Mouse (Mus musculus): Measurements from ENCODE around the gene Ubr3.
"Not testable (repeated sequence)": the region's sequence is repeated elsewhere in the genome, so short reads cannot be mapped to it uniquely, and the experiment has no call there.

Ubr3 gene

DNA sequence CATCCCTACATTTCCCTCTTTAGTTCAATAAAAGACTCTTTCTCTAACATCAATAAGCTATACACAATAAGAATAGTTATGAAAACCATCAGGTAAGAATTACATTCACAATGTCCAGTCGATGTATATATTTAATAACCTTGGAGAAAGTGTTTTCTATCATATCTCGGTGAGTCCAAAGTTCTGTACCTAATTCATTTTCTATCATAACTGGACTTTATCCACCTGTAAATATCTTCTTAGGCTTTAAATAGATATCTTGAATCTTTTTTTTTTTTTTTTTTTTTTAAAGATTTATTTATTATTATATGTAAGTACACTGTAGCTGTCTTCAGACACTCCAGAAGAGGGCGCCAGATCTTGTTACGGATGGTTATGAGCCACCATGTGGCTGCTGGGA is 10.3 kb downstream of the Ubr3 start:
- in situ Hi-C loops (cut with MseI, MboI) = not testable (repeated sequence)

GRCm38 (mm10) chr2:69912801-69913200 is 15.8 kb downstream of the Ubr3 start:
- in situ Hi-C loops (cut with MseI, MboI) = no loop called here

DNA sequence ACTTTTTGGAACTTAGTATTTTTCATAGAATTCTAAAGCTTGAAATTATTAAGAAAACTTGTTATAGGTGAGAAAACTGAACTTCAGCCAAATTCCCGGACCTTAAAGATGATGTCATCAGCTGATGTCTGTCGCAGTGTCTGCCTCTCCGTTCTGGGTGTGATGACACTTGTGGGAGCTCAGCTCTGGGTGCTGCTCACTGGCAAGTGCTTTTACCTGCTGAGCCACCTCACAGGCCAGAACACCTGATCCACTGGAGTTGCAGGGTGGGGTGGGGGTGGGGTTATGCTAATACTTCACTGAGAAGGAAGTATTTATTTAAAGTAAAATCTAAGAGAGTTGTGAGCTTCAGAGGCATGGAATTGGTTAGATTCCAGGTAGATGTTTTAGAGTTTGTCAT is 20.3 kb downstream of the Ubr3 start:
- in situ Hi-C loops (cut with MseI, MboI) = no loop called here

DNA sequence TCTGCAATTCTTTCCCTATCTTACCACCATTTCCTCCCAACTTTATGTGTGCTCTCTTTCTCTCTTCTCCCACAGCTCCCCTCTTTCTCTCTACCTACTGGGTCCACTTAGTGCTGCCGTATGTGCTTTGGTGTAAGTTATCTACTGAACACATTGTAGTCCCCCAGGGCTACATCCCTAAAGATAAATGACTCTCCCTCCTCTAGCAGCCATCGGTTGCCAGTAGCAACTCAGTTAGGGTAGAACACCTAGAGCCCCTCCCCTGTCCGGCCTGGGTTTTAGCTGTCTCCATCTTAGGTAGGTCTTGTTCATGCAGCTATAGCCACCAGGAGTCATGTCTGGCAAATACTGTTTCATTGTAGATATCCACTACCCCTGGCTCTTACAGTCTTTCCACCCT is 27.9 kb downstream of the Ubr3 start:
- in situ Hi-C loops (cut with MseI, MboI) = no loop called here

GRCm38 (mm10) chr2:69936331-69936730 is 39.3 kb downstream of the Ubr3 start:
- in situ Hi-C loops (cut with MseI, MboI) = no loop called here

- in situ Hi-C loops (cut with MseI, MboI) = no loop called here
Observed at GRCm38 (mm10) chr2:69939226-69939625, 42.2 kb downstream of the Ubr3 start.

DNA sequence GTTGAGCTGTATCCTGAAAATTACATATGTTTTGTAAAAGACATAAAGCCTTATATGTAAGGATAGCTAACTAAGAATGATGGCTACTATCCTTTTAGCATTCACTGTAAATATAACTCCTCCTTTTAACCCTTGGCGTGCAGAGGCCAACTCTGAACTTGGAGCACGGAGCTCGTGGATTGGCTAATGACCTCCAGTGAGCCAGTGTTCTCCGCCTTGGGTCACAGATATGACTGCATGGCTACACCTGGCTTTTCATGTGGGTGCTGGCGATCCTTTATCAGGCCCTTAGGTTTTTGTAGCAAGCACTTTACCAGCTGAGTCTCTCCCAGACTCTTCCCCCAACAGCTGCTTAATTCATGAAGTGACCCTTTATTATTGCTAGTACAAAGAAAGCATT is 42.6 kb downstream of the Ubr3 start:
- in situ Hi-C loops (cut with MseI, MboI) = no loop called here

DNA sequence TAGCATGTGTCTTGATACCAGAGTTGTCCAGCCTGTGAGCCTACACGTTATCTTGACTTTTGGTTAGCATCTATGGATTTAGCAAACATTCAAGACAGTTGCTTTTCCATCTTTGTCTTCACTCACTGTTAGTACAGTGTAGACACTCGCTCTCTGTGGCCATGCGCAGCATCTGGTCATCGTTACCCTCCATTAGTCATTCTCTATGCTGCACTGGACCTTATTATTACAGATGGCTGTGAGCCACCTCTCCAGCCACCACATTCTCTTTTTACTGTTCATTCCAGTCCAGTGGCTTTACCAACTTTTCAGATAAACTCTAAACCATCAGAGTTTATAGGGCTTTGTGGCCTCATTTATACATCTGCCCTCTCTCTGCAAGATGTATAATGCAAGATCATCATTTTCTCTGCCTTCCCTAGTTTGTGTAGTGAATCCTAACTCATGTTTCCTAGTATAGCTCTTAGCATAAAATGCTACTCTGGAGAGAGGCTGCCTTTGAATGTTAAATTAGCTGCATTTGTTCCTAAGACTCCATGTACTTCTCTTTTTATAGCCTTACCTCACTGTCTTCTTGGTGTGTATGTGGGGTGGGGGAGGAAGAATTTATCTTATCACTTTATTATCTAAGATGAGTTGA is 44.5 kb downstream of the Ubr3 start:
- in situ Hi-C loops (cut with MseI, MboI) = no loop called here

DNA sequence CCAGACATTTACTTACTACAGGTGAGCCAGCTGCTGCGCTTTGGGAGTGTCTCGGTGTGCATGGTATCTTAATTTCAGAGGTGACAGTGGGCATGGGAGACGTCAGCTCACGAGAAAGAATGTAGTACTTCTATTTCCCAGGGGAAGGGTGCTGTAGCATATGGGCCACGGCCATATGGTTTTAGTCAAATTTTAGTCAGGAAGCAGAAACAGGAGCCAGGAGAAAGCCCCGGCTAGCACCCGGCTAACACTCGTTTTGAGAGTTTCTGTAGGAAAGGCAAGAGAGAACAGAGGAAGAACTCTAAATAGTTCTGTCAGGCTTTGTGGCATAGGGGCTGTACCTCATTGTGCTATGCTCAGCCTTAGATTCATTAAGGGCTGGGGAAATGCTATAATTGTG is 55.8 kb downstream of the Ubr3 start:
- in situ Hi-C loops (cut with MseI, MboI) = no loop called here

DNA sequence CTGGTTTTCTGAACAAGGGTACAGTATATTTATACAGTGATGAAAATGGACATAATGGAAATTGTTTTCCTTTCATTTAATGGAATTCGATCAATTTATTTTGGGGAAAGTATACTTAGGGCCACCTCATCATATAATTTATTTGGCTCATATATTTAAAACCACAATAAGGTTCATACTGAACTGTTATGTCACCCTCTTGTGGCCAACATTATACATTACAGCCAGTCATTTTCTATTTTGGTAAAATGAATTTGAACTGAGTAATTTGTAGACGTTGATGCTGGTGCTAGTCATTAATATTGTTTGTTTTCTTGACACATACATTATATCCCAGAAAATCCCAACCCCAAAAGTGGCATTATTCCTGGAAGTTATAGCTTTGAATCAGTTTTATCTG is 58.6 kb downstream of the Ubr3 start:
- in situ Hi-C loops (cut with MseI, MboI) = no loop called here

DNA sequence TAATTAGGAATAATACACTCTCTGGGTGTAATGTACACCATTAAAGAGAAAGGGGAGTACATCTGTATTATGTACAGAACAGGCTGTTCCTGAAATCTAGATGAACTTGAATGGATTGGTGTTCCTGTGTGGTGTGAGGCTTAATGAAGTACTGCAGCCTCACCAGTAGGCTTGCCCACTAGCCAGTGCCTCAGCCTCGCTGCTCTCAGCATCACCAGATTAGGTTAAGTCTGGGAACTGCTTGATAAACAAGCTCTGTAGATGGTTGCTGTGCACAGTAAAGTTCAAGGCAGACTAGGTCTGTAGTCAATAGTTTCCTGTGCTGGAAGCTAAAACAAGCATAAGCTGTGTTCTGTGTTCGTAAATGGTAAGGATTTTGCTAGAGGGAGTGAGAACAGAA is 60.6 kb downstream of the Ubr3 start:
- in situ Hi-C loops (cut with MseI, MboI) = no loop called here

DNA sequence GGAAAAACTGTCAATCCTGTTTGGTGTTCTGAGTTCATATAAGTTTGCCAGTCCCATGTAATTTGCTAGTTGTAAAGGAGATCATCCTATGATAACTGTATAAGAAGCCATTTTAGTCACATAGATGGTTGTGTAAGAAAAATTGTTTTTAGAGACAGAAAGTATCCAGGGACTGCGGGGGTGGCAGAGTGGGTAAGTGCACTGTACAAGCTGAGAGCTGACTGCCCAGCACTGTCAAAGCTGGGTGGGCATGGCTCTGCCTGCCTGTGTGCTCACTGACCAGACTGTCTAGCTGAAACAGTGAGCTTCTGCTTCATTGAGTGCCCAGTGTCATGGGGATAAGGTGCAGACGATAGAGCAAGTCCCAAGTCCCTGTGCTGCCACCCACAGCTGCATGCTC is 77.8 kb downstream of the Ubr3 start:
- in situ Hi-C loops (cut with MseI, MboI) = no loop called here

GRCm38 (mm10) chr2:69989224-69989623 is 92.2 kb downstream of the Ubr3 start:
- in situ Hi-C loops (cut with MseI, MboI) = no loop called here

GRCm38 (mm10) chr2:69990647-69991046 is 93.6 kb downstream of the Ubr3 start:
- in situ Hi-C loops (cut with MseI, MboI) = no loop called here

GRCm38 (mm10) chr2:69994082-69994736 is 97.2 kb downstream of the Ubr3 start:
- in situ Hi-C loops (cut with MseI, MboI) = not testable (repeated sequence)

DNA sequence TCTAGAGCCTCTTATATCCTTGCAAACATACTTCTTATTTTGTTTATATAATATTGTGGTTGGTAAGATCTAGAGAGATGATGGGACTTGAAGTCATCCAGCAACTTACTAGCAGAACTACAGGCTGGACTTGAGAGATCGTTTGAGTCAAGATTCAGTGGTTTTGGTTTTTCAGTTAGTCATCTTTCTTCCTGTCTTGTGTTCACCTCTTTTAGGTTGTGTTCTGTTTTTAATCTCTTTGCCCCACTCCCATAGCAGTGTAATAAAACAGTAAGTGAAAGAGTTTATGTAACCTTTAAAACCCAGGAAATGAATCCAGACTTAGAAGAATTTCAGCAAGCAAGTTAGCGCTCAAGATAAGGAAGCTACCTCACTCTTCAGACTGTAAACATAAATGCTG is 97.7 kb downstream of the Ubr3 start:
- in situ Hi-C loops (cut with MseI, MboI) = no loop called here

- in situ Hi-C loops (cut with MseI, MboI) = no loop called here
Observed at GRCm38 (mm10) chr2:69999097-69999770, 102.2 kb downstream of the Ubr3 start.

DNA sequence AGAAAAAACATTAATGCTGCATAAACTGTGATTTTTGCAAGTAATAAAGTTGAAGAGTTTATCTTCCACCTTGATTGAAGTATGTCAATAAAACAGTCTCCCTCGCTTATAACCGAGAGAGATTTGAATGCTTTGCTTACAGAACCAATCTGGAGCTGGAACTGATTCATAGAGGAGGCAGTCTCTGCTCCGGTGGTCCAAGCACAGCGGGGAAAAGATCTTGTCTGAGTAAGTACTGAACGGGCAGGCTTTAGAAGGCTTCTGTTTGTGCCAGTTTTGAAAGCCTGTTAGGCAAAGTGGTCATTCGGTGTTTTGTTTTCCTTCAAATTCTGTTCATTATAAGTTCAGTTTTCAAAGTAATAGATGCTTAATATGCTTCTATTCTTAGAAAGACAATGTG is 103.3 kb downstream of the Ubr3 start:
- in situ Hi-C loops (cut with MseI, MboI) = no loop called here

GRCm38 (mm10) chr2:70006492-70006891 is 109.4 kb downstream of the Ubr3 start:
- in situ Hi-C loops (cut with MseI, MboI) = no loop called here

DNA sequence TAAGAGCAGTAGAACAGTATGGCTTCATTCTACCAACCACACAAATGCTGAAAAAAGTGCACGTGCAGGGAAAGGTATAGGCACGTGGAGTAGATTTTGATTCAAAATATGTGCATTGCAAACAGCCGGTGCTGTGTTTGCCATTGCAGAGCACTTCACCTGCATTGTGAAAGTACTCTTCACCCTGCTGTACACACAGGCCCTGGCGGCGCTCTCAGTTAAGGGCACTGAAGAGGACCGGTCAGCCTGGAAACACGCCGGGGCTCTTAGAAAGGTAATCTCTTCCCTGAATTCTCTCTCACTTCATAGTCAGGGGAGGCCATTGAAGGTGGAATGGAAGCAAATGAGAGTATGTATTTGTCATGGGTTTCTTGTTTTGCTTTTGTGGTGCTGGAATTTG is 115.9 kb downstream of the Ubr3 start:
- in situ Hi-C loops (cut with MseI, MboI) = no loop called here

- in situ Hi-C loops (cut with MseI, MboI) = no loop called here
Observed at GRCm38 (mm10) chr2:70018236-70018635, 121.2 kb downstream of the Ubr3 start.

DNA sequence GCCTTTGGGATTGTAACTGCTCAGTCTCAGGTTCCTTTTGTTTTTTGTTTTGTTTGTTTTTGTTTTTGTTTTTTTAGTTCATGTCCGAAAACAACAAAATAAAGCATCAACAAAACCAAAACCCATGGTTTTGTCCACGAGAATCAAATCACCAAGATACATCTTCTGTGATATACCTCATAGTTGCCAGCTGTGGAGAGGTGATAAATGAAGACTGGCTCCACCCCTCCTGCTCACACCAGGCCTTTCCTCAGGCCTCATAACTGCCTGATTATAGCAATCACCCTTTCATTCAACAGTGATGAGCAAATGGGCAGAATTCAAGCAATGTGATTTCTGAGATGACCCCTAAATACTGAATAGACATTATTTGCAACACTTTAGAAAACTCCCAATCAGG is 127.4 kb downstream of the Ubr3 start:
- in situ Hi-C loops (cut with MseI, MboI) = no loop called here

- in situ Hi-C loops (cut with MseI, MboI) = no loop called here
Observed at GRCm38 (mm10) chr2:70025711-70026110, 128.7 kb downstream of the Ubr3 start.

All from mouse trophoblast stem cell (cell line).